Mouse (Mus musculus): ENCODE data around the gene Negr1.

GRCm38 (mm10) chr3:156784309-156784852 lies 222.8 kb downstream of the Negr1 start:
- TF ChIP-seq CTCF (IDR thresholded peaks at IDR 0.05; ENCODE audit: control insufficient read depth, insufficient read depth, insufficient read length) (no peak), CEBPB (IDR thresholded peaks at IDR 0.05; ENCODE audit: low read depth) (no peak), MYOG (IDR thresholded peaks at IDR 0.05; ENCODE audit: control insufficient read depth, extremely low read depth, insufficient read length) (no peak)
